Mouse (Mus musculus): ENCODE measurements around the gene 4930595D18Rik.

The 4930595D18Rik gene

GRCm38 (mm10) chr12:111184476-111184875 is at the start of gene 4930595D18Rik:
4930595D18Rik (minus strand) TSS chr12:111184491.
- no peak for ATAC-seq (ENCODE audit: low TSS enrichment)

- no peak for ATAC-seq (ENCODE audit: low TSS enrichment)
These were observed 49.5 kb upstream of the 4930595D18Rik start for GRCm38 (mm10) chr12:111233798-111234197.

GRCm38 (mm10) chr12:111230793-111231192 is 46.5 kb upstream of the 4930595D18Rik start:
- ATAC-seq (ENCODE audit: low TSS enrichment): no peak

- ATAC-seq (ENCODE audit: low TSS enrichment): no peak
These were observed 44.2 kb upstream of the 4930595D18Rik start for GRCm38 (mm10) chr12:111228488-111228887.

- no peak for ATAC-seq (ENCODE audit: low TSS enrichment)
These were observed 43.1 kb upstream of the 4930595D18Rik start for GRCm38 (mm10) chr12:111227410-111227809.

GRCm38 (mm10) chr12:111225197-111225780 is 41.0 kb upstream of the 4930595D18Rik start:
- ATAC-seq (ENCODE audit: low TSS enrichment): peak; percentile 38; the same call in 1 of the 2 replicates

- ATAC-seq (ENCODE audit: low TSS enrichment): no peak
These were observed 34.6 kb upstream of the 4930595D18Rik start for GRCm38 (mm10) chr12:111218867-111219266.

GRCm38 (mm10) chr12:111211729-111212128 is 27.4 kb upstream of the 4930595D18Rik start:
- ATAC-seq (ENCODE audit: low TSS enrichment): no peak

GRCm38 (mm10) chr12:111207641-111208040 is 23.4 kb upstream of the 4930595D18Rik start:
- ATAC-seq (ENCODE audit: low TSS enrichment): no peak

- ATAC-seq (ENCODE audit: low TSS enrichment): peak; percentile 72
These were observed 19.7 kb upstream of the 4930595D18Rik start for GRCm38 (mm10) chr12:111203945-111204344.

GRCm38 (mm10) chr12:111203076-111203475 is 18.8 kb upstream of the 4930595D18Rik start:
- peak; percentile 31; the same call in 1 of the 2 replicates for ATAC-seq (ENCODE audit: low TSS enrichment)

GRCm38 (mm10) chr12:111196548-111196947 is 12.3 kb upstream of the 4930595D18Rik start:
- no peak for ATAC-seq (ENCODE audit: low TSS enrichment)

GRCm38 (mm10) chr12:111193331-111193730 is 9.0 kb upstream of the 4930595D18Rik start:
- peak; percentile 50; the same call in 1 of the 2 replicates for ATAC-seq (ENCODE audit: low TSS enrichment)

GRCm38 (mm10) chr12:111192777-111193176 is 8.5 kb upstream of the 4930595D18Rik start:
- no peak for ATAC-seq (ENCODE audit: low TSS enrichment)

- ATAC-seq (ENCODE audit: low TSS enrichment): no peak
These were observed 6.6 kb upstream of the 4930595D18Rik start for GRCm38 (mm10) chr12:111190891-111191290.

GRCm38 (mm10) chr12:111190355-111190754 is 6.1 kb upstream of the 4930595D18Rik start:
- no peak for ATAC-seq (ENCODE audit: low TSS enrichment)

- no peak for ATAC-seq (ENCODE audit: low TSS enrichment)
These were observed 4.0 kb upstream of the 4930595D18Rik start for GRCm38 (mm10) chr12:111188295-111188694.

GRCm38 (mm10) chr12:111186986-111187385 is 2.7 kb upstream of the 4930595D18Rik start:
- ATAC-seq (ENCODE audit: low TSS enrichment): no peak

- no peak for ATAC-seq (ENCODE audit: low TSS enrichment)
These were observed 1.9 kb downstream of the 4930595D18Rik start for GRCm38 (mm10) chr12:111182378-111182777.

GRCm38 (mm10) chr12:111181848-111182247 is 2.4 kb downstream of the 4930595D18Rik start:
- ATAC-seq (ENCODE audit: low TSS enrichment): no peak

- no peak for ATAC-seq (ENCODE audit: low TSS enrichment)
These were observed 5.5 kb downstream of the 4930595D18Rik start for GRCm38 (mm10) chr12:111178772-111179171.

- ATAC-seq (ENCODE audit: low TSS enrichment): no peak
These were observed 15.4 kb downstream of the 4930595D18Rik start for GRCm38 (mm10) chr12:111168891-111169290.

- no peak for ATAC-seq (ENCODE audit: low TSS enrichment)
These were observed 17.5 kb downstream of the 4930595D18Rik start for GRCm38 (mm10) chr12:111166681-111167289.

All from frontal cortex, adult (tissue).